Mouse (Mus musculus) embryonic facial prominence, embryonic 11.5 days (tissue): ENCODE data around the gene Slc30a10. TPM values are rescaled to one million over a fixed set of nuclear protein-coding genes. Genes with fewer than 3 reads are reported as not detected.
A peak's percentile ranks its signal among the peaks of the same experiment; 100 is the strongest.

Source experiments
- ATAC-seq: fragments of 200-750 bp; cut with Nextera tagmentation; replicated peaks from 2 replicates; pipeline ENCODE4 v1.8.0; 2017; ENCODE audit warnings: low read depth; ENCODE audit not compliant: insufficient number of reproducible peaks, low FRiP score, low TSS enrichment
- DNase-seq: peaks from one replicate; pipeline ENCODE4 v3.0.0-alpha.2; 2015; ENCODE audit warnings: low spot score
- H3K27ac ChIP-seq: fragments of 300-500 bp; sonication (generic); replicated peaks from 2 replicates; pipeline ENCODE4 v1.5.1; 2014; ENCODE audit warnings: mild to moderate bottlenecking, low read depth, low read length, control low read depth
- H3K27me3 ChIP-seq: fragments of 300-500 bp; sonication (generic); 2 replicates; pipeline ENCODE4 v1.6.1; 2014; ENCODE audit warnings: mild to moderate bottlenecking, low read length, moderate library complexity, mixed read lengths; ENCODE audit not compliant: control insufficient read depth, insufficient read depth
- H3K36me3 ChIP-seq: fragments of 300-500 bp; sonication (generic); replicated peaks from 2 replicates; pipeline ENCODE4 v1.6.1; 2014; ENCODE audit warnings: low read depth, mild to moderate bottlenecking, low read length, moderate library complexity, mixed read lengths; ENCODE audit not compliant: control insufficient read depth, insufficient read depth
- H3K4me1 ChIP-seq: fragments of 300-500 bp; sonication (generic); 2 replicates; pipeline ENCODE4 v1.6.1; 2014; ENCODE audit warnings: low read length, mixed read lengths; ENCODE audit not compliant: control insufficient read depth, insufficient read depth
- H3K4me2 ChIP-seq: fragments of 300-500 bp; sonication (generic); 2 replicates; pipeline ENCODE4 v1.6.1; 2014; ENCODE audit warnings: low read depth, mild to moderate bottlenecking, control low read depth, low read length, moderate library complexity
- H3K4me3 ChIP-seq: fragments of 300-500 bp; sonication (generic); 2 replicates; pipeline ENCODE4 v1.5.1; 2014; ENCODE audit warnings: low read depth, low read length, control low read depth
- H3K9ac ChIP-seq: fragments of 300-500 bp; sonication (generic); replicated peaks from 2 replicates; pipeline ENCODE4 v1.6.1; 2014; ENCODE audit warnings: mild to moderate bottlenecking, control low read depth, low read length
- H3K9me3 ChIP-seq: fragments of 300-500 bp; sonication (generic); replicated peaks from 2 replicates; pipeline ENCODE4 v1.6.1; 2016; ENCODE audit warnings: mild to moderate bottlenecking, low read length, inconsistent platforms, mixed read lengths; ENCODE audit not compliant: control insufficient read depth
- WGBS: fragments of 180-500 bp; shearing (Covaris S2); extraction: QIAGEN DNeasy Blood & Tissue Kit; methylation state at CpG from one replicate; pipeline ENCODE4 v1.1.7; 2014; 5-methylcytosine and 5-hydroxymethylcytosine counted together
- polyA plus RNA-seq: library from polyadenylated mRNA; unstranded; fragments of >200 nt; fragmentation: Nextera tagmentation; extraction: Ambion mirVana; gene quantifications from 2 replicates; pipeline ENCODE4 v1.2.1, GENCODE M21; 2014

The Slc30a10 gene
- polyA plus RNA-seq, 1 experiment from 2014 or later: 0.95 TPM

- ATAC-seq: no peak
- H3K4me2 ChIP-seq: no peak overlapping the region
Observed at GRCm38 (mm10) chr1:185451077-185451476, 3.6 kb upstream of the Slc30a10 start.

DNA sequence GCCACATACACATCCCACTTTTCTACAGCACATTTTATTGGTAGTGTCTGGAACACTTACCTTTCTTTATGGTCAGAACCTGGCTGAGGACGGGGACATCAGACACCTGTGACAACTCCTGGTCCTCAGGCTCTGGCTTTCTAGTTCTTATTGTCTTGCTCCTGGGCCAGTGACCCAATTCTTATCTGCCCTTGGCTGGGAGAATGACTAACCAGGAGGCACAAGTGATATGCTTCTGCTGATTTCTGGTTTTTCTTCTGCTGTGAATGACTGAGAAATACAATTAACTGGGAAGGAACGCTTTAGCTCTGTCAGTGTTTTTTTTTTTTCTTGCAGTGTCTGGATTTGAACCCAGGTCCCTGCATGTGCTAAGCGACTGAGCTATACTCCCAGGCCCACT lies 3.2 kb upstream of the Slc30a10 start:
- no peak overlapping the region for H3K27ac ChIP-seq
- 89% methylated on average over 3 of the region's 3 CpGs for whole genome bisulfite sequencing
- H3K4me2 ChIP-seq: no peak overlapping the region
- no peak overlapping the region for H3K9ac ChIP-seq
- ATAC-seq (no peak), DNase-seq (no peak)
- no peaks in the 10 kb centered on the region for H3K9me3 ChIP-seq
- no peak overlapping the region for H3K4me3 ChIP-seq
- peaks cover 16% of the 10 kb centered on the region for H3K27me3 ChIP-seq
- H3K36me3 ChIP-seq: no peaks in the 10 kb centered on the region
- H3K4me1 ChIP-seq: peaks cover 4% of the 10 kb centered on the region

More at GRCm38 (mm10) chr1:185451077-185451476, 3.6 kb upstream of the Slc30a10 start:
- Histone ChIP-seq H3K27ac (no peak overlapping the region), H3K27me3 (peaks cover 16% of the 10 kb centered on the region), H3K9me3 (no peaks in the 10 kb centered on the region), H3K4me1 (peaks cover 4% of the 10 kb centered on the region), H3K36me3 (no peaks in the 10 kb centered on the region), H3K4me3 (no peak overlapping the region), H3K9ac (no peak overlapping the region)
- WGBS: 81% methylated on average over 8 of the region's 8 CpGs
- DNase-seq: no peak

- Histone ChIP-seq H3K4me2 (no peak overlapping the region), H3K27ac (no peak overlapping the region), H3K4me1 (peaks cover 4% of the 10 kb centered on the region), H3K27me3 (peaks cover 16% of the 10 kb centered on the region), H3K9me3 (no peaks in the 10 kb centered on the region), H3K36me3 (no peaks in the 10 kb centered on the region), H3K9ac (no peak overlapping the region), H3K4me3 (no peak overlapping the region)
- DNase-seq (no peak), ATAC-seq (no peak)
- 83% methylated on average over 6 of the region's 6 CpGs for WGBS
Observed at GRCm38 (mm10) chr1:185452461-185452860, 2.2 kb upstream of the Slc30a10 start.

DNA sequence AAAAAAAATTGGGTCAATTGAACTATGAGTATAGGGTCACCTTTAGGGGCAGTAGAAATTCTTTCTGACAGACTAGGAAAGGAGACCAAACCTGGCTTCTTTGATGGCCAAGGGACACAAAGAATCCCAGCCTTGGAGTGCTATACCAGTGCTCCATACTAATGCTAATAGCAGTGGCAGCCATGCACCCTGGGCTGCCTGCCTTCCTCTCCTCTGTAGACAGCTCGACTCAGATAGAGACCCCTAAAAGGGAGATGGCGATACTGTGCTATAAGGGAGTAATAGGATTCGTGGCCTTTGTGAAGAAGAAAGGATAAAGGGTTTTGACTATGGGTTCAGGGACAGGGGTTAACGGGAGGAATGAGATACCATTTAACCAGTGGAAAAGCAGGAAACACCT lies 504 bp upstream of the Slc30a10 start:
- WGBS: 42% methylated on average over 4 of the region's 4 CpGs
- DNase-seq: no peak

DNA sequence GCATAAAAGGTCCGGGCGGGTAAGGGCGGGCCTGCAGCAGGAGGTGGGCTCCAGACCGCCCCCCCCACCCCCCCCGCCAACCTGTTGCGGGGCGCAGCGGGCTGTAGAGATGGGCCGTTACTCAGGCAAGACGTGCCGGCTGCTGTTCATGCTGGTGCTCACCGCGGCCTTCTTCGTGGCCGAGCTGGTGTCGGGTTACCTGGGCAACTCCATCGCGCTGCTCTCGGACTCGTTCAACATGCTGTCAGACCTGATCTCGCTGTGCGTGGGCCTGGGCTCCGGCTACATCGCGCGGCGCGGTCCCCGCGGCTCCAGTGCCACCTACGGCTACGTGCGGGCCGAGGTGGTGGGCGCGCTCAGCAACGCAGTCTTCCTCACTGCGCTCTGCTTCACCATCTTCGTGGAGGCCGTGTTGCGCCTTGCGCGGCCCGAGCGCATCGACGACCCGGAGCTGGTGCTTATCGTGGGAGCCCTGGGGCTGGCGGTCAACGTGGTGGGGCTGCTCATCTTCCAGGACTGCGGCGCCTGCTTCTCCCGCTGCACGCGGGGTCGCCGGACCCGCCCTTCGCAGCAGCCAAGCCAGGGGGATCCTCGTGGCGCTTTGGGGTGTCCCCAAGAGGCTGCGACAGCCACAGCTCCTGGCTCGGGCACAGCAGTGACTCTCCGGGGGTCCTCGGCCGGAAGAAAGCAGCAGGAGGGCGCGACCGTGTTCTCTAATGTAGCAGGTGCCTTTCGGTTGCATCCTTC lies 480 bp downstream of the Slc30a10 start:
- Histone ChIP-seq H3K4me1 (peaks cover 4% of the 10 kb centered on the region), H3K36me3 (no peaks in the 10 kb centered on the region), H3K4me2 (peak overlapping the region; percentile 99), H3K9ac (peak overlapping the region; percentile 60), H3K9me3 (no peaks in the 10 kb centered on the region), H3K4me3 (peak overlapping the region; percentile 56), H3K27me3 (peaks cover 16% of the 10 kb centered on the region), H3K27ac (0 out of 2 replicates have a peak overlapping the region, but pooled peaks have one; percentile 4)
- ATAC-seq: peak; percentile 71
- DNase-seq: peak; percentile 68
- 1% methylated on average over 71 of the region's 71 CpGs for WGBS

More for the DNA sequence above, 504 bp upstream of the Slc30a10 start:
- Histone ChIP-seq H3K27me3 (peaks cover 16% of the 10 kb centered on the region), H3K4me1 (peaks cover 4% of the 10 kb centered on the region), H3K9ac (no peak overlapping the region), H3K4me2 (peak overlapping the region; percentile 99), H3K36me3 (no peaks in the 10 kb centered on the region), H3K27ac (no peak overlapping the region), H3K9me3 (no peaks in the 10 kb centered on the region), H3K4me3 (no peak overlapping the region; the same call in 1 of the 2 replicates)
- no peak for ATAC-seq

DNA sequence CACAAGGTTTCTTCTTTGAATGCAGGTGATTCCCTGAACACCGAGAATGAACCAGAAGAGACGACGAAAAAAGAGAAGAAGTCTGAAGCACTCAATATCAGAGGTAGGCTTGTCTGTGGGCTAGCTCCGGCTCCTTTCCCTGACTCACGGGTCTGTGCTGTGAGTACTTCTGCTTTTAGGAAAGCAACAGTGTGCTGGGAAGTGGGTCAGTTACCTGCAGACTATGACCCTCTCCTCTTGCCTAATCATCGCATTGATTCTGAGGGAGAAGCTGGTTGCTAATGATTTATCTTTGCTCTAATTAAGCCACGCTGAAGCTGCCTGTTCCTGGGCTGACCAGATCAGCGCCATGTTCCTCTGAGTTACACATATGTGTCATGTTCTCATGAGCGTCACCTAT lies 1.7 kb downstream of the Slc30a10 start:
- H3K4me2 ChIP-seq: no peak overlapping the region
- ATAC-seq (no peak), DNase-seq (no peak)
- peaks cover 4% of the 10 kb centered on the region for H3K4me1 ChIP-seq
- WGBS: 83% methylated on average over 9 of the region's 9 CpGs
- H3K27me3 ChIP-seq: peaks cover 16% of the 10 kb centered on the region
- no peak overlapping the region for H3K27ac ChIP-seq
- H3K9ac ChIP-seq: no peak overlapping the region
- no peaks in the 10 kb centered on the region for H3K36me3 ChIP-seq
- H3K4me3 ChIP-seq: no peak overlapping the region
- H3K9me3 ChIP-seq: no peaks in the 10 kb centered on the region

GRCm38 (mm10) chr1:185460096-185460495 lies 5.4 kb downstream of the Slc30a10 start:
- 84% methylated on average over 5 of the region's 5 CpGs for WGBS
- no peaks in the 10 kb centered on the region for H3K9me3 ChIP-seq

DNA sequence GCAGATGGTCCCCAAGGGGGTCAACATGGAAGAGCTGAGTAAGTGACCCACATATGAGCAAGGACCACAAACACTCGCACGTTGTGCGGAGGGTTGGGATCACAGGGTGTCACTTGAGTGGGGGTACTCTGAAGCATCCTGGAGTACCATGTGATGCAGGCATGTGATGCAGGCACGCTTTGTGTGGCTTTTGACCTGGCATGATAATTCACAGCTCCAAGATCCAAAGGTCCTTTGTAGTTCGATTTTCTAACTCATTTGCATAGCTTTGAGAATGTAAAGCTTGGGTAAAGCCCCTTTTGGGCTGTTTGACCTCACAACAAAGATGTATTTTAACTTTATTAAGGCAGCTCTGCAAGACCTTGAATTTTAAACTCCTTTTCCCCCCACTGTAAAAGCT lies 8.2 kb downstream of the Slc30a10 start:
- no peak overlapping the region for H3K9ac ChIP-seq
- H3K9me3 ChIP-seq: no peaks in the 10 kb centered on the region
- H3K4me3 ChIP-seq: no peak overlapping the region
- no peaks in the 10 kb centered on the region for H3K4me1 ChIP-seq
- no peak overlapping the region for H3K27ac ChIP-seq
- ATAC-seq (no peak), DNase-seq (no peak)
- WGBS: 77% methylated on average over 5 of the region's 5 CpGs
- no peak overlapping the region for H3K4me2 ChIP-seq
- no peaks in the 10 kb centered on the region for H3K27me3 ChIP-seq
- H3K36me3 ChIP-seq: no peaks in the 10 kb centered on the region

More at GRCm38 (mm10) chr1:185460096-185460495, 5.4 kb downstream of the Slc30a10 start:
- Histone ChIP-seq H3K36me3 (no peaks in the 10 kb centered on the region), H3K4me3 (no peak overlapping the region), H3K4me1 (peaks cover 4% of the 10 kb centered on the region), H3K27me3 (peaks cover 9% of the 10 kb centered on the region), H3K27ac (no peak overlapping the region), H3K9ac (no peak overlapping the region), H3K4me2 (no peak overlapping the region)
- no peak for ATAC-seq
- no peak for DNase-seq
